Mouse (Mus musculus): ENCODE measurements around the gene C130026I21Rik. TPM values are rescaled to one million over a fixed set of nuclear protein-coding genes. Genes with fewer than 3 reads are reported as not detected.
"Not testable (repeated sequence)": the region's sequence is repeated elsewhere in the genome, so short reads cannot be mapped to it uniquely, and the experiment has no call there.

C130026I21Rik gene
- total RNA-seq, 1 experiment: 2.9 TPM

DNA sequence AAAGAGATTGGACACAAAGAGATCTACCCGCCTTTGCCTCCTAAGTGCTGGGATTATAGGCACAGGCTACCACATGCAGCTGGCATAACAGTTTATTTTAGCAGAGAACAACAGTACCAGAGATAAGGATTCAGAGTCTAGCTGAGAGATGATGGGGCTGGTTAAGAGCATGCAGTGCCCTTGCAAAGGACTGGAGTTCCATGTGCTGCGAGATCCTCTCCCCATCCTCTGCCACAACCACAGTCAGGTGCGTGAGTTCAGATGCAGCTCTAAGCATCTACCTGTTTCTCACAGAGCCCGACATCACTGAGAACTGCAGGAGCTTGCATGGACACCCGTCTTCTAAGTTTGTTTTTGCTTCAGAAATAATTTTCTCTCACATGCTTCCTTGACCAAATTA lies 24.1 kb downstream of the C130026I21Rik start:
- H3K36me3 ChIP-seq (ENCODE audit: control insufficient read depth, insufficient read depth, low read length, poor library complexity, severe bottlenecking); H3K4me1 ChIP-seq (ENCODE audit: control insufficient read depth in 2 of 2, insufficient read depth in 2 of 2, low read length in 2 of 2, poor library complexity in 1 of 2); DNase-seq (ENCODE audit: low read depth, low spot score); H3K4me3 ChIP-seq (ENCODE audit: insufficient read depth in 1 of 2, low read depth in 1 of 2, low read length in 2 of 2, poor library complexity in 1 of 2, severe bottlenecking in 1 of 2); H3K9ac ChIP-seq (ENCODE audit: insufficient read depth, low read depth, low read length, poor library complexity, severe bottlenecking); in situ Hi-C loops (cut with MboI; ENCODE audit: low sequenced_read_pairs in 2 of 2, unreplicated experiment in 2 of 2); H3K27ac ChIP-seq (ENCODE audit: insufficient read depth, low read depth, low read length, poor library complexity, severe bottlenecking); H3K9me3 ChIP-seq (ENCODE audit: control insufficient read depth, insufficient read depth, low read depth, low read length): not testable (repeated sequence)

- in situ Hi-C loops (cut with MboI; ENCODE audit: low sequenced_read_pairs in 2 of 2, unreplicated experiment in 2 of 2); H3K9me3 ChIP-seq (ENCODE audit: control insufficient read depth, insufficient read depth, low read depth, low read length); H3K4me1 ChIP-seq (ENCODE audit: control insufficient read depth in 2 of 2, insufficient read depth in 2 of 2, low read length in 2 of 2, poor library complexity in 1 of 2); H3K27ac ChIP-seq (ENCODE audit: insufficient read depth, low read depth, low read length, poor library complexity, severe bottlenecking); H3K36me3 ChIP-seq (ENCODE audit: control insufficient read depth, insufficient read depth, low read length, poor library complexity, severe bottlenecking); H3K9ac ChIP-seq (ENCODE audit: insufficient read depth, low read depth, low read length, poor library complexity, severe bottlenecking); H3K4me3 ChIP-seq (ENCODE audit: insufficient read depth in 1 of 2, low read depth in 1 of 2, low read length in 2 of 2, poor library complexity in 1 of 2, severe bottlenecking in 1 of 2); DNase-seq (ENCODE audit: low read depth, low spot score): not testable (repeated sequence)
Measured at GRCm38 (mm10) chr1:85244941-85245340, 25.4 kb downstream of the C130026I21Rik start.

DNA sequence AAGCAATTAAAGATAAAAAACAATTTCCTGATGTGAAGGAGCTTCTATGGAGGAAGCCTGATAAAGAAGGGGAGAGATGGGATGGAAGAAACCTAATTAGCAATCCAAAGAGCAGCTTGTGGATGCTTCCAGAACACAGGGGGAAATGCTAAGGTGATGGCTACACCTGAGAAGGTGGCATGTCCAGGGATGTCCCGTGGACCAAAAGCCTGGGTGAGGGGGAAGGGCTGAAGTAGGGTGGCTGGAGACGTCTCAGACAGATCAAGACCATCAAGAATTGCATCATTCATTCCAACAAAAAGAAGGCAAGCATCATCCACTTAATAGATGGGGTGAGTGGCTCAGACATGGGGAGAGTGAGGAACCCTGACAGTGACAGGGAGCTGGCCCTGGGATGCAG lies 27.3 kb downstream of the C130026I21Rik start:
- H3K9ac ChIP-seq (ENCODE audit: insufficient read depth, low read depth, low read length, poor library complexity, severe bottlenecking); H3K27ac ChIP-seq (ENCODE audit: insufficient read depth, low read depth, low read length, poor library complexity, severe bottlenecking); H3K36me3 ChIP-seq (ENCODE audit: control insufficient read depth, insufficient read depth, low read length, poor library complexity, severe bottlenecking); H3K9me3 ChIP-seq (ENCODE audit: control insufficient read depth, insufficient read depth, low read depth, low read length); in situ Hi-C loops (cut with MboI; ENCODE audit: low sequenced_read_pairs in 2 of 2, unreplicated experiment in 2 of 2); H3K4me3 ChIP-seq (ENCODE audit: insufficient read depth in 1 of 2, low read depth in 1 of 2, low read length in 2 of 2, poor library complexity in 1 of 2, severe bottlenecking in 1 of 2); H3K4me1 ChIP-seq (ENCODE audit: control insufficient read depth in 2 of 2, insufficient read depth in 2 of 2, low read length in 2 of 2, poor library complexity in 1 of 2); DNase-seq (ENCODE audit: low read depth, low spot score): not testable (repeated sequence)

DNA sequence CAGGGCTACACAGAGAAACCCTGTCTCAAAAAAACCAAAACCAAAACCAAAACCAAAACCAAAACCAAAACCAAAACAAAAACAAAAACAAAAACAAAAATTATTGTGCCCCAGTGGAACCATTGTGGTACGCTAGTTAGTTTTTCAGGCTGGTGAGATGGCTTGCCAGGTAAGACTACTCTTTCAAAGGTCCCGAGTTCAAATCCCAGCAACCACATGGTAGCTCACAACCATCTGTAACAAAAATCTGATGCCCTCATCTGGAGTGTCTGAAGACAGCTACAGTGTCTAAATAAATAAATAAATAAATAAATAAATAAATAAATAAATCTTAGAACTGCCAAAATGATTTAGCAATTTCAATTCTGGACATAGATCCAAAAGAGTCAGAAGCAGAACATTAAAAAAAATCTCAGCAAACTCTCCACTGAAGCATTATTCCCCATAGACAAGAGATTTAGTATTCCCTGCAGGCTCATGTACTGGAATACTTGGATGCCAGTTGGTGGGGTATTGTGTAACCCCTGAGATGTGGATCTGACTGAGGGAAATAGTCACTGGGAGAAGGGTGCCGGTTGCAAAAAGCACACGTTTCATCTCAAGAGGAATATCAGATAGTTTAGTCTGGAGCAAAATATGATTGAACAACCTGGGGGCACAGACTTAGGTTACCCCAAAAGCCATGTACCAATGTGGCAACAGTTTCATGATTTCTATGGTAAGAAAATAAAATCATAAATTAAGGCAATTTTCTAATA lies 31.2 kb downstream of the C130026I21Rik start:
- H3K27ac ChIP-seq (ENCODE audit: insufficient read depth, low read depth, low read length, poor library complexity, severe bottlenecking); DNase-seq (ENCODE audit: low read depth, low spot score); H3K9ac ChIP-seq (ENCODE audit: insufficient read depth, low read depth, low read length, poor library complexity, severe bottlenecking); H3K4me3 ChIP-seq (ENCODE audit: insufficient read depth in 1 of 2, low read depth in 1 of 2, low read length in 2 of 2, poor library complexity in 1 of 2, severe bottlenecking in 1 of 2); in situ Hi-C loops (cut with MboI; ENCODE audit: low sequenced_read_pairs in 2 of 2, unreplicated experiment in 2 of 2); H3K36me3 ChIP-seq (ENCODE audit: control insufficient read depth, insufficient read depth, low read length, poor library complexity, severe bottlenecking); H3K4me1 ChIP-seq (ENCODE audit: control insufficient read depth in 2 of 2, insufficient read depth in 2 of 2, low read length in 2 of 2, poor library complexity in 1 of 2); H3K9me3 ChIP-seq (ENCODE audit: control insufficient read depth, insufficient read depth, low read depth, low read length): not testable (repeated sequence)

DNA sequence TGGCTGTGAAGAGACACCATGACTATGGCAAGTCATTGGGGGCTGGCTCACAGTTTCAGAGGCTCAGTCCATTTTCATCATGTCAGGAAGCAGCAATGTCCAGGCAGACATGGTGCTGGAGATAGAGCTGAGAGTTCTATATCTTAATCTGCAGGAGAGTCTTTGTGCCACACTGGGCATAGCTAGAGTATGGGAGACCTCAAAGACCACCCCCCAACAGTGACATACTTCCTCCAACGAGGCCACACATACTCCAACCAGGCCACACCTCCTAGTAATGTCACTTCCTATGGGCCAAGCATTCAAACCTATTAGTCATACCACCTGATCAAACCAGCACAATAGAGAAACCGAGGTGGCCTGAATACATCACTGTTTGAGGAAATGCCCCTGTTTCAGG lies 63.8 kb downstream of the C130026I21Rik start:
- DNase-seq (ENCODE audit: low read depth, low spot score); H3K9ac ChIP-seq (ENCODE audit: insufficient read depth, low read depth, low read length, poor library complexity, severe bottlenecking); H3K36me3 ChIP-seq (ENCODE audit: control insufficient read depth, insufficient read depth, low read length, poor library complexity, severe bottlenecking); H3K4me3 ChIP-seq (ENCODE audit: insufficient read depth in 1 of 2, low read depth in 1 of 2, low read length in 2 of 2, poor library complexity in 1 of 2, severe bottlenecking in 1 of 2); H3K27ac ChIP-seq (ENCODE audit: insufficient read depth, low read depth, low read length, poor library complexity, severe bottlenecking); in situ Hi-C loops (cut with MboI; ENCODE audit: low sequenced_read_pairs in 2 of 2, unreplicated experiment in 2 of 2); H3K9me3 ChIP-seq (ENCODE audit: control insufficient read depth, insufficient read depth, low read depth, low read length); H3K4me1 ChIP-seq (ENCODE audit: control insufficient read depth in 2 of 2, insufficient read depth in 2 of 2, low read length in 2 of 2, poor library complexity in 1 of 2): not testable (repeated sequence)

DNA sequence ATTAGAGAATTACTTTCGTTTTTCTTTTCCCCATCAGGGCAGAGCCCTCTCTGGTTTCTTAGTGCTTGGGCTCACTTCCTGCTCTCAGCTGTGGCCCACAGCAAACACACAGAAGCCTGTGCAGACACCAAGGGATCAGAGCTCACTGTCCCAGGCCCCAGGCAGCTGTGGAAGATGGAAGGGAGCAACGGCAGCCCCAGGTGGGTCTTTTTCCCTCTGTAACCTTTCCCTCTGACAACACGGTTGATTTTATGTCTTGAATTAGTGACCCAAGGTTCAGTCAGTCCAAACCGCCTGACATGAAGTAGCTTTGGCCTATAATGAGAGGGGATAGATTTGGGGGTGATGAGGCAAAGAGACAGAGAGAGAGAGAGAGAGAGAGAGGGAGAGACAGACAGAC lies 70.8 kb downstream of the C130026I21Rik start:
- in situ Hi-C loops (cut with MboI; ENCODE audit: low sequenced_read_pairs in 2 of 2, unreplicated experiment in 2 of 2); H3K9me3 ChIP-seq (ENCODE audit: control insufficient read depth, insufficient read depth, low read depth, low read length); DNase-seq (ENCODE audit: low read depth, low spot score); H3K4me1 ChIP-seq (ENCODE audit: control insufficient read depth in 2 of 2, insufficient read depth in 2 of 2, low read length in 2 of 2, poor library complexity in 1 of 2); H3K27ac ChIP-seq (ENCODE audit: insufficient read depth, low read depth, low read length, poor library complexity, severe bottlenecking); H3K36me3 ChIP-seq (ENCODE audit: control insufficient read depth, insufficient read depth, low read length, poor library complexity, severe bottlenecking); H3K9ac ChIP-seq (ENCODE audit: insufficient read depth, low read depth, low read length, poor library complexity, severe bottlenecking); H3K4me3 ChIP-seq (ENCODE audit: insufficient read depth in 1 of 2, low read depth in 1 of 2, low read length in 2 of 2, poor library complexity in 1 of 2, severe bottlenecking in 1 of 2): not testable (repeated sequence)

GRCm38 (mm10) chr1:85198647-85199350 lies 71.6 kb downstream of the C130026I21Rik start:
- H3K36me3 ChIP-seq (ENCODE audit: control insufficient read depth, insufficient read depth, low read length, poor library complexity, severe bottlenecking); H3K9me3 ChIP-seq (ENCODE audit: control insufficient read depth, insufficient read depth, low read depth, low read length); H3K27ac ChIP-seq (ENCODE audit: insufficient read depth, low read depth, low read length, poor library complexity, severe bottlenecking); H3K9ac ChIP-seq (ENCODE audit: insufficient read depth, low read depth, low read length, poor library complexity, severe bottlenecking); H3K4me3 ChIP-seq (ENCODE audit: insufficient read depth in 1 of 2, low read depth in 1 of 2, low read length in 2 of 2, poor library complexity in 1 of 2, severe bottlenecking in 1 of 2); H3K4me1 ChIP-seq (ENCODE audit: control insufficient read depth in 2 of 2, insufficient read depth in 2 of 2, low read length in 2 of 2, poor library complexity in 1 of 2); DNase-seq (ENCODE audit: low read depth, low spot score); in situ Hi-C loops (cut with MboI; ENCODE audit: low sequenced_read_pairs in 2 of 2, unreplicated experiment in 2 of 2): not testable (repeated sequence)

- H3K9ac ChIP-seq (ENCODE audit: insufficient read depth, low read depth, low read length, poor library complexity, severe bottlenecking); in situ Hi-C loops (cut with MboI; ENCODE audit: low sequenced_read_pairs in 2 of 2, unreplicated experiment in 2 of 2); H3K36me3 ChIP-seq (ENCODE audit: control insufficient read depth, insufficient read depth, low read length, poor library complexity, severe bottlenecking); H3K4me1 ChIP-seq (ENCODE audit: control insufficient read depth in 2 of 2, insufficient read depth in 2 of 2, low read length in 2 of 2, poor library complexity in 1 of 2); DNase-seq (ENCODE audit: low read depth, low spot score); H3K27ac ChIP-seq (ENCODE audit: insufficient read depth, low read depth, low read length, poor library complexity, severe bottlenecking); H3K9me3 ChIP-seq (ENCODE audit: control insufficient read depth, insufficient read depth, low read depth, low read length); H3K4me3 ChIP-seq (ENCODE audit: insufficient read depth in 1 of 2, low read depth in 1 of 2, low read length in 2 of 2, poor library complexity in 1 of 2, severe bottlenecking in 1 of 2): not testable (repeated sequence)
Measured at GRCm38 (mm10) chr1:85196732-85197131, 73.6 kb downstream of the C130026I21Rik start.

All from ES-E14 (cell line).